Mouse (Mus musculus) Muller cell, postnatal 12 days (primary cell): Measurements from ENCODE around the gene Crlf3.
A peak's percentile ranks its signal among the peaks of the same experiment; 100 is the strongest.

Experiments
- DNase-seq: peaks from one replicate; pipeline ENCODE4 v3.0.0-alpha.2; 2015; ENCODE audit errors: inconsistent ontology term

Crlf3 gene

GRCm38 (mm10) chr11:80080826-80081728 is at the start of gene Crlf3:
TSS of gene Crlf3 (minus strand) at chr11:80080991.
- peak; percentile 97 for DNase-seq

GRCm38 (mm10) chr11:80116411-80116810 is 35.6 kb upstream of the Crlf3 start:
- no peak for DNase-seq

- no peak for DNase-seq
These were observed 23.6 kb upstream of the Crlf3 start for GRCm38 (mm10) chr11:80104407-80104806.

- no peak for DNase-seq
These were observed 20.5 kb upstream of the Crlf3 start for GRCm38 (mm10) chr11:80101298-80101697.

GRCm38 (mm10) chr11:80098444-80099056 is 17.8 kb upstream of the Crlf3 start:
- no peak for DNase-seq

GRCm38 (mm10) chr11:80090555-80091164 is 9.9 kb upstream of the Crlf3 start:
- no peak for DNase-seq

GRCm38 (mm10) chr11:80089817-80090214 is 9.0 kb upstream of the Crlf3 start:
- DNase-seq = no peak

GRCm38 (mm10) chr11:80088917-80089816 is 8.4 kb upstream of the Crlf3 start, which contains the start of gene Atad5:
TSS of gene Atad5 (plus strand) at chr11:80089400.
- peak; percentile 83 for DNase-seq

- DNase-seq = peak; percentile 44
These were observed 6.1 kb upstream of the Crlf3 start for GRCm38 (mm10) chr11:80086844-80087243.

- peak; percentile 38 for DNase-seq
These were observed 4.7 kb upstream of the Crlf3 start for GRCm38 (mm10) chr11:80085356-80086055.

GRCm38 (mm10) chr11:80081786-80082319 is 1.1 kb upstream of the Crlf3 start:
- DNase-seq = no peak

- DNase-seq = no peak
These were observed 388 bp downstream of the Crlf3 start for GRCm38 (mm10) chr11:80080381-80080825.

GRCm38 (mm10) chr11:80079751-80080150 is 1.0 kb downstream of the Crlf3 start:
- DNase-seq = no peak

GRCm38 (mm10) chr11:80078831-80079230 is 2.0 kb downstream of the Crlf3 start:
- peak; percentile 29 for DNase-seq

GRCm38 (mm10) chr11:80077784-80078545 is 2.8 kb downstream of the Crlf3 start:
- DNase-seq = peak; percentile 61

- DNase-seq = no peak
These were observed 5.0 kb downstream of the Crlf3 start for GRCm38 (mm10) chr11:80075608-80076277.

GRCm38 (mm10) chr11:80072365-80072764 is 8.4 kb downstream of the Crlf3 start:
- no peak for DNase-seq

GRCm38 (mm10) chr11:80071039-80071438 is 9.8 kb downstream of the Crlf3 start:
- no peak for DNase-seq

GRCm38 (mm10) chr11:80069815-80070214 is 11.0 kb downstream of the Crlf3 start:
- peak; percentile 50 for DNase-seq
